Mouse (Mus musculus): ENCODE measurements around the gene Inka2.

DNA sequence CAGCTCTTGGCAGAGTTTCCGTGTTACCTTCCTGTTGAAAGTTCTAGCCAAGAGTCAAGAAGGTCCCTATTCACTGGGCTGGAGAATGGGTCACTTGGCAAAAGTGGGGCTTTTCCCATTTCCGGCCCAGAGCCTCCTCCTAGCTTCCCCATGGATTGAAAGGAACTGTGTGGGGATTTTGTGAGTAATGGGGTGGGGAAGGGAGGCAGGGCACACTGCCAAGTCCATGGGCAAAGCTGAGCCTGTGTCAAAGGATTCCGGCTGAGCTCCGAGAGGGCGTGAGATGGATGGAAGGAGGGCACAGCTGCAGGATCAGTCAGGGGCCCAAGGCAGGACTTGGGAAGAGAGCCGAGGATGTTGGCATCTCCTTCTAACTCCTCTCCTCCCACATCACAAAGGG, 5.8 kb downstream of the Inka2 start:
- TF ChIP-seq CTCF (IDR thresholded peaks at IDR 0.05; ENCODE audit: borderline replicate concordance, insufficient read depth, low read depth, low read length): no peak
- no peak for TF ChIP-seq POLR2A (IDR thresholded peaks at IDR 0.05; ENCODE audit: borderline replicate concordance, insufficient read depth, low read length)
